Comparison of ENCODE assay signal across 22 mouse cellular contexts in genomic region chr12:85979996-85980395, GRCm38 (mm10).
DNase-seq lines count a peak whose midpoint lies in the region; ATAC-seq and TF ChIP-seq lines count a peak whose summit lies in the region.
"Had no signal": no experiment of that assay in that cellular context is flagged by ENCODE, and none has a peak within 500 bp of the region (broad histone marks: within the 10 kb centered on the region; RNA-seq: fewer than 3 reads in every experiment).

No protein-coding gene starts in this region.

- no peak for TF ChIP-seq POLR2A in spleen, adult 2 months (IDR thresholded peaks at IDR 0.05; ENCODE audit: low read depth, low read length)
- TF ChIP-seq POLR2A in kidney, adult 2 months (IDR thresholded peaks at IDR 0.05; ENCODE audit: low read depth, low read length) = no peak

- no peaks in the 10 kb centered on the region for H3K36me3 ChIP-seq in forebrain, embryonic 16.5 days (ENCODE audit: control insufficient read depth, insufficient read depth)
- H3K36me3 ChIP-seq in forebrain, embryonic 10.5 days (replicated peaks) = no peaks in the 10 kb centered on the region
- H3K36me3 ChIP-seq in spleen, adult 2 months (ENCODE audit: control insufficient read depth, insufficient read depth, low read length) = no peaks in the 10 kb centered on the region
- H3K36me3 ChIP-seq in macrophage (ENCODE audit: inconsistent target) = no peaks in the 10 kb centered on the region
- no peaks in the 10 kb centered on the region for H3K36me3 ChIP-seq in kidney, adult 2 months (ENCODE audit: control insufficient read depth, insufficient read depth, low read length)
- H3K36me3 ChIP-seq: embryonic facial prominence, embryonic 13.5 days; midbrain, embryonic 13.5 days had no signal

- H3K4me2 ChIP-seq in forebrain, embryonic 16.5 days (ENCODE audit: low read length) = no peak overlapping the region
- H3K4me2 ChIP-seq: embryonic facial prominence, embryonic 13.5 days; midbrain, embryonic 13.5 days had no signal

- H3K27me3 ChIP-seq in forebrain, embryonic 16.5 days (replicated peaks; ENCODE audit: control insufficient read depth, insufficient read depth, low read length) = no peaks in the 10 kb centered on the region
- no peaks in the 10 kb centered on the region for H3K27me3 ChIP-seq in forebrain, embryonic 10.5 days (ENCODE audit: poor library complexity, severe bottlenecking)
- no peaks in the 10 kb centered on the region for H3K27me3 ChIP-seq in spleen, adult 2 months (ENCODE audit: control insufficient read depth, insufficient read depth, low read length)
- no peaks in the 10 kb centered on the region for H3K27me3 ChIP-seq in kidney, adult 2 months (replicated peaks; ENCODE audit: control insufficient read depth, insufficient read depth, low read length)
- H3K27me3 ChIP-seq: embryonic facial prominence, embryonic 13.5 days; midbrain, embryonic 13.5 days had no signal

- H3K4me3 ChIP-seq in forebrain, embryonic 16.5 days (replicated peaks; ENCODE audit: low read length) = no peak overlapping the region
- H3K4me3 ChIP-seq in forebrain, embryonic 10.5 days = no peak overlapping the region
- no peak overlapping the region for H3K4me3 ChIP-seq in spleen, adult 2 months (ENCODE audit: extremely low read depth, insufficient read depth, insufficient read length)
- H3K4me3 ChIP-seq in macrophage (ENCODE audit: inconsistent target) = no peak overlapping the region
- no peak overlapping the region for H3K4me3 ChIP-seq in kidney, adult 2 months (ENCODE audit: insufficient read depth, low read depth, low read length)
- H3K4me3 ChIP-seq: embryonic facial prominence, embryonic 13.5 days; midbrain, embryonic 13.5 days; myocyte had no signal

- ATAC-seq in forebrain, embryonic 16.5 days = 0 out of 2 replicates have a peak, but pooled peaks have one; percentile 31
- ATAC-seq: hindbrain, embryonic 16.5 days; intestine, postnatal 0 days; midbrain, embryonic 13.5 days had no signal

- TF ChIP-seq CTCF in spleen, adult 2 months (IDR thresholded peaks at IDR 0.05; ENCODE audit: extremely low read depth, insufficient read depth, insufficient read length, insufficient replicate concordance) = no peak
- TF ChIP-seq CTCF in kidney, adult 2 months (conservative IDR thresholded peaks at IDR 0.05; ENCODE audit: insufficient read depth, insufficient read length, low read depth, low read length) = no peak

- no peaks in the 10 kb centered on the region for H3K9me3 ChIP-seq in forebrain, embryonic 16.5 days (ENCODE audit: control insufficient read depth, low read length)
- no peaks in the 10 kb centered on the region for H3K9me3 ChIP-seq in forebrain, embryonic 10.5 days
- H3K9me3 ChIP-seq: embryonic facial prominence, embryonic 13.5 days; midbrain, embryonic 13.5 days had no signal

- H3K79me2 ChIP-seq in macrophage (ENCODE audit: inconsistent target) = no peaks in the 10 kb centered on the region

- H3K27ac ChIP-seq in forebrain, embryonic 16.5 days (ENCODE audit: low read length) = peak overlapping the region; percentile 63
- H3K27ac ChIP-seq in forebrain, embryonic 10.5 days = no peak overlapping the region
- peak overlapping the region; percentile 88 for H3K27ac ChIP-seq in spleen, adult 2 months (ENCODE audit: insufficient read depth, low read length)
- peak overlapping the region; percentile 46 for H3K27ac ChIP-seq in macrophage
- no peak overlapping the region for H3K27ac ChIP-seq in kidney, adult 2 months (ENCODE audit: insufficient read depth, low read depth, low read length)
- H3K27ac ChIP-seq: embryonic facial prominence, embryonic 13.5 days; midbrain, embryonic 13.5 days had no signal

- H3K9ac ChIP-seq in forebrain, embryonic 16.5 days (replicated peaks; ENCODE audit: low read depth, low read length) = no peak overlapping the region
- H3K9ac ChIP-seq: embryonic facial prominence, embryonic 13.5 days; midbrain, embryonic 13.5 days had no signal

- DNase-seq in forebrain, embryonic 10.5 days (ENCODE audit: extremely low spot score, low spot score) = no peak
- DNase-seq in spleen, adult 2 months (ENCODE audit: low read depth in 1 of 2, low spot score in 2 of 2) = peak in 1 of 2 experiments; percentile 73
- no peak for DNase-seq in spleen, adult 18-20 months
- no peak for DNase-seq in cerebellum, postnatal 36 days
- DNase-seq in heart, adult 18-20 months = no peak
- no peak for DNase-seq in kidney, adult 2 months
- DNase-seq: cerebellum, postnatal 14 days; gastrocnemius, postnatal 10 days; heart, postnatal 14 days; kidney, postnatal 25 days; lung, adult 2 months; lung, postnatal 36 days; retina, postnatal 1 day; right cerebral cortex, postnatal 4 days; thymus, adult 18-20 months had no signal

- H3K4me1 ChIP-seq in forebrain, embryonic 16.5 days (replicated peaks; ENCODE audit: control insufficient read depth, insufficient read depth, low read length) = peaks cover 5% of the 10 kb centered on the region
- H3K4me1 ChIP-seq in forebrain, embryonic 10.5 days = peaks cover 2% of the 10 kb centered on the region; the same call in 1 of the 2 replicates
- peaks cover 16% of the 10 kb centered on the region; the same call in 1 of the 2 replicates for H3K4me1 ChIP-seq in spleen, adult 2 months (ENCODE audit: control insufficient read depth, insufficient read depth, insufficient read length)
- no peaks in the 10 kb centered on the region for H3K4me1 ChIP-seq in kidney, adult 2 months (ENCODE audit: control insufficient read depth, insufficient read depth, low read length)

- WGBS in forebrain, embryonic 16.5 days = 63% methylated on average over 5 of the region's 5 CpGs
- 93% methylated on average over 5 of the region's 5 CpGs for WGBS in forebrain, embryonic 10.5 days
- WGBS in spleen, adult 2 months = 39% methylated on average over 5 of the region's 5 CpGs
- 29% methylated on average over 5 of the region's 5 CpGs for WGBS in macrophage (ENCODE audit: missing documents)
- WGBS in kidney, adult 2 months = 85% methylated on average over 5 of the region's 5 CpGs

Comparison
In these comparisons a context has a peak if more than half of its experiments do, and no peak if none do; other contexts are left out.
1. H3K27ac ChIP-seq: peak in forebrain, embryonic 16.5 days (single experiment), spleen, adult 2 months (single experiment) and macrophage (single experiment); none in forebrain, embryonic 10.5 days (single experiment) and kidney, adult 2 months (single experiment).